Mouse (Mus musculus): ENCODE data around the gene Ndufb10. TPM values are rescaled to one million over a fixed set of nuclear protein-coding genes. Genes with fewer than 3 reads are reported as not detected.

Gene Ndufb10
- 100 to 1,000 TPM; 220 to 246 TPM for total RNA-seq (2021)
- long read RNA-seq, experiment 1, transcript Ndufb10-201 (4 exons, 732 nt): major isoform, 174 of 196 reads
- long read RNA-seq, experiment 1, partial matches to known transcripts: 0 of 196 reads
- long read RNA-seq, experiment 1, other reads (novel, unspliced or antisense): 15 of 196 reads
- long read RNA-seq, experiment 2, transcript Ndufb10-201 (4 exons, 732 nt): major isoform, 166 of 182 reads
- long read RNA-seq, experiment 2, transcript Ndufb10-204 (2 exons, 430 nt): minor isoform, 5 of 182 reads
- long read RNA-seq, experiment 2, partial matches to known transcripts: 0 of 182 reads
- long read RNA-seq, experiment 2, other reads (novel, unspliced or antisense): 10 of 182 reads

DNA sequence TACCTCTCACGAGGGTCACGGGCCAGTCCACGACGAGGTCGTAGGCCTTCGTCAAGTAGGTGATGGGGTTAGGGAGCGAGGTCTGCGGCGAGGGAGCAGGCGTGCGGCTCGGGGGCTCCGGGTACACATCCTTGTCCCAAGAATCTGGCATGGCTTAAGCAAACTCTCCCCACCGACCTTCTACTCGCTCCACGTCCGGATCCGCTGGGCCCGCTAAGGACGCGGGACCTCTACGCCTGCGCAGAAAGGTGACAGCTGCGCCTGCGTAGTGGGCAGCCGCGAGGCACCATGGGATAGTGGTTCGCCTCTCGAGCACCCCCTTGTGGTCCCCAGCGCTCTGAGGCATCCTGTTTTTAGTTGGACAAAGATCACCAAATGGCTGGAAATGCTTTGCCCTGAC, at the start of gene Ndufb10:
Ndufb10 (minus strand) TSS at position 295 of the 400 bp plus-strand sequence.
- peak; percentile 95 to 97 for DNase-seq (ENCODE audit: low spot score in 2 of 2)

DNA sequence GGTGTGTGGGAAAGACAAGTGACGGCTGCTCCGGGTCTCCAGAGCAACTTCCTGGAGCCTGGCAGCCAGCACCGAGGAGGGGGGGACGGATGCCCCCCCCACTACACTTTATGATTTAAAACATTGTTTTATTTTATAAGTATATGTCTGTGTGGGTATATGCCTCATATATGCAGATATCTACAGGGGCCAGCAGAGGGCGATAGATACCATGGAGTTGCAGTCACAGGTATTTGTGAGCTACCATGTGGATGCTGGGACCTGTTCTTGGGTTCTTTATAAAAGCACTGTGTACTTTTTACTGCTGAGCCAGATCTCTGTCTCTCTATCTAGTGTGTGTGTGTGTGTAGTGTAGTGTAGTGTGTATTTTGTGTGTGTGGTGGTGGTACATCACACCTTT, 49.0 kb upstream of the Ndufb10 start:
- no peak for DNase-seq (ENCODE audit: low spot score in 2 of 2)

DNA sequence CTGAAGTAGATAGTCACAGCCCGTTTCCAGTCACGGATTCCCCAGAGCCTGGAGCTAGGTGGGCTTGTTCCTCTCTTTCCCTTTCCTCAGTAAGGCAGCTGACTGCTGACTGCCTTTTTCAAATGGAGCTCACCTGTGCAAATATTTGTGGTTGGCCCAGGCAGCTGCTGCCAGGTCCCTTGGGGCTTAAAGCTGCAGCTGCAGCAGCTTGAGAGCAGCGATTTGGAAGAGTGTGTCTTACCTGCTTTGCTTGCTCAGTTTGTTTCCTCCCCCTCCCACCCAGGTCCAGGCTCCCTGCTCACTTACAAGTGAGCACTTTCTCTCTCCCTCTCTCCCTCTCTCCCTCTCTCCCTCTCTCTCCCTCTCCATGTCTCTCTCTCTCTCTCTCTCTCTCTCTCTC, 44.9 kb upstream of the Ndufb10 start:
- no peak for DNase-seq (ENCODE audit: low spot score in 2 of 2)

DNA sequence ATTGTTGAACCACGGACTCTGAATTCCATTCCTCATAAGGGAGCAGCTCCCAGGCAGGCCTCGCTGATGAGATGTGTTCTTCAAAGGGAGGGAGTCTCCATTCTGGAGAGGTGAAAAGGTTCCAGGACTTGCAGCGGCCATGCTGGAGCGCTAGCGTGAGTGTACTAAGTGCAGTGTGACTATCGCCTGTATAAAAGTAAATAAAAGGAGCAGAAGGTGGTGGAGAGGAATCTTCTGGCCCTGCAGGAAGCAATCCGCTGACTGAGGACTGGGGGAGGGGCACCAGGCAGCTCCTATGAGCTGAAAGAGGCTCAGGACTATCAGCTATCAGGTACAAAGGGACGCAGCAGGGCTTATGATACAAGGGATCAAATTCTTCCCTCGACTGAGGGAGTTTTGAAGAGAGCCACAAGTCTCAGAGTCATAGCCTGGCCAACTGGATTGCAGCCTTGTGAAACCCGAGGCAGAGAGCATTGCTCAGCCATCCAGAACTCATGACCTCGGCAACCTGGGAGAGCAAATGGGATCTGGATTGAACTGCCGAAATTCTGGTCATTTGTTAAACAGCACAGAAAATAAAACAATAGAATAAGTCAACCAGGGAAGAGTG, 42.1 kb upstream of the Ndufb10 start:
- DNase-seq (ENCODE audit: low spot score in 2 of 2): no peak

DNA sequence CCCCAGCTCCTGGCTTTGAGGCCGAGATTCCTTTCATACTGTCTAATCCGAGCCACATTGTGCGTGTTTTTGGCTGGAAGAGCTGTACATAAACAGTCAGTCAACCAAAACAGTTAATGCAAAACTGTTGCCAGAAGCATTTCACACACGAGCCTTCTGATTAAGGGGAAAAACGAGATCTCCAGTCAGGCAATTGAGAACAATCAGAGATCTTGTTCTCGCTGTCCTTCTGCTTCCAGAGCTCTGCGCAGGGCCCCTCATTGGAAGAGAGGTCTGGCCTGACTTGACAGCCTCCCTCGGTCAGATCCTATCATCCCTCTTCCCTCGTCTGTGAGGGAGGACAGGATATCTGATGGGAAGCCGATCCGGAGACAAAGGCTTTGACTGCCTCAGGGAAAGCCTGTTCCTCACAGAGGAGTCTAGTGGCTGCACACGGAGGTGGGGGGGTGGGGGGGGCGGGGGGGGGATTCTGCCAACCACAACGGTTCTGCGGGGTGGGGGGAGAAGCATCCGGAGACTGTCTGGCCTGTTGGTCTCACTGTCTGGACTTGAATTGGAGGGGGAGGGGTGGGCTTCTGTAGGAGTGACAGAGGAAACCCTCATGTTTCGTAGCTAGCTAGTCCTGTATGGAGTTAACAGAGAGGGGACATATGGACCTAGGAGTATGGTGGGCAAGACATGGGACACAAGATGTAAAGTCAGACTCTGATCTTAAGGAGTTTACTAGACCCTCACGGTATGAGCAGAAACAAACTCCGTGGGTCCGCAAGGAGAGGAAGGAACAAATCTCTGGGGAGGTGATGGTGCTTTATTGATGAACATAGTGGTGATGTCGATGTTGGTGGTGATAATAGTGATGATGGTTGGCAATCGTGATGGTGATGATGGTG, 41.0 kb upstream of the Ndufb10 start:
- no peak for DNase-seq (ENCODE audit: low spot score in 2 of 2)

DNA sequence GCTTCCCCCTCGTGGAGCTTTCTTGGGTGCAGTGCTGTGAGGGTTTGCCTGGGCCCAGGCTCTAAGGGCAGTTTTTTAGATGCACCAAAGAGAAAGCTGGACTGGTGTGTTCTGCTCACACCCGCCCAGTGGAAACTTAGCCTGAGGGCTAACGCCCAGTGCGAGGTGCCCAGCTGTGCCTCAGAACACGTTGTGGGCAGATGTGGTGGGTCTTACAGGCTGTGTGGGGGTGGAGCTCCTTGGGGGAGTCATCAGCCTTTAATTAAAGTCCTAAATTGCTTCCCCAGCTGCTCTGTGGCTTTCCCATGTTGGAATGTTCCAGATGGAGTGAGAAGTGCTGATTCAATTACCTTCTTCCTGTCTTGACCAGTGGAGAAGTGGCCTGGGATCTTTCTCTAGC, 36.8 kb upstream of the Ndufb10 start:
- no peak for DNase-seq (ENCODE audit: low spot score in 2 of 2)

DNA sequence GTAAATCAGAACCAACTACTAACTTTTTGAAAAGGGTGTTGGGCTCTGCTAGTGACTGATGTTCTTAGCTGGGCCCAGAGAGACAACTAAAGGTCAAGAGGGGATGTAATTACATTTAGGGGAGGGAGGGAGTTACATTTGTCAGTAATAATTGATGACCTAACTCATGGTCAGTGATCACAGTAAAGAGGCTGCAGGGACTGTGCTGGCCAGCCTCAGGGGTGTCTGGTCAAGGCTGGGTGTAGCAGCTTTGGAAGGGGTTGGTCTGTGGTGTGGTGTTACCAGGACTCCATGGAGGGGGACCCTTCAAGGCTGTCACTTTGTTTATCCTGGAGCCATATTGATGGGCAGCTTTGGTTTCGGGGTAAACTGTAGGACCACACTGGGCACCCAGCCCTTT, 33.1 kb upstream of the Ndufb10 start:
- DNase-seq (ENCODE audit: low spot score in 2 of 2): no peak

DNA sequence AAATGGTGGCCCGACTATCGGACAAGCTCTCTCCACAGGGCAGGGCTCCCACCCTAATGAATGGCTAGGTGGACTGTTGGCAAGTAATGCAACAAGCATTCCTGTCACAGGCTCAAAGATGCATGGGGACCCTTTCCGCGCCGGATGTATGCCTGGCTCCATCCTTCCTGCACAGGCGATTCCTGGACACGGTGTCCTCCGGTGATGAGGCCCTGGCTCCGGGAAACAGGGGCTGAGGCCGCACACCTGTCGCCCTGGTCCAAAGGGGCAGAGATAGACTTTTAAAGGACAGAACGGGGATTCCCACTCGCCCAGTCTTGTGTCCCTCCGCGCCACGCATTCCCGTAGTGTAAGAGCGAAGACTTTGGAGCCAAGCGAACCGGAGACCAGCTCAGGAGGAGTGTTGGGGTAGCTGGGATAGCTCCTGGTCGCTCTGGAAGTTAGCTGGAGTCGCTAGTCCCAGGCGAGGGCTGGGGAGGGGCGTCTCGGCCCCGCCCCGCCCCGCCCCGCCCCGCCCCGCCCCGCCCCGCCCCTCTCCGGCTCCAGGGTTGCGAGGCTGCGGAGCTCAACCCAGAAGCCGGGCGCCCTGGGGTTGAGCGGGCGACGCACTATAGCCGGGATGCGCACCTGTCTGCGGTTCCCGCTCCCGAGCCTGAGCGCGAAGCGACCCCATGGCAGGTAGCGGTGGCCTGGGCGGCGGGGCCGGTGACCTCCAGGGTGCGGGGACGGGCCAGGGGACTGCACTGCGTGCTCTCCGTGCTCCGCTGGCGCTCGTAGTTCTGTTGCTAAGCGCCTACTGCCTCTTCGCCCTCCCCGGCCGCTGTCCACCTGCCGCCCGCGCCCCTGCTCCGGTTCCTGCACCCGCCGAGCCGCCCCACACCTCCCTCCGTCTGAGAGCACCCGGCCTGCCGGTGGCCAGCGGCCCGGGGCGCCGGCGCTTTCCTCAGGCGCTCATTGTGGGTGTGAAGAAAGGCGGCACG, 28.4 kb upstream of the Ndufb10 start, which contains the start of gene Hs3st6:
Hs3st6 (plus strand) TSS at position 574 of the 980 bp plus-strand sequence.
- no peak for DNase-seq (ENCODE audit: low spot score in 2 of 2)

DNA sequence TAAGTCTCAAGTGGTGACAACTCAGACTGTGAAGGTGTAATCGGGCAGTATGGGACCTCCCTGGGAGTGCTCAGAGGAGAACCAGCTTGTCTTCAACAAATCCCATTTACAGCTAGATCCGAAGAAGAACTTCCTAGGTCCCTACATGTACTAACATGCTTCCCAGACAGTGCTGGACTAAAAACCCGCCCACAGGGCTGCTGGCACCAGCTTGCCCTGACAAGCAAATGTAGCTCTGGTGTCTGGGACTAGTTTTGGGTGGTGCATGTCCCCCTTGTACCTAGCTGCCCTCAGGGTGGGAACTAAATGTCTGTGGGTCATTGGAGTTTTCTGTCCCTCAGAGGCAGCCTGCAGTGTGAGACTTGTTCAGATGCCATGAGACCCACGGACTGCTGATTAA, 27.2 kb upstream of the Ndufb10 start:
- no peak for DNase-seq (ENCODE audit: low spot score in 2 of 2)

DNA sequence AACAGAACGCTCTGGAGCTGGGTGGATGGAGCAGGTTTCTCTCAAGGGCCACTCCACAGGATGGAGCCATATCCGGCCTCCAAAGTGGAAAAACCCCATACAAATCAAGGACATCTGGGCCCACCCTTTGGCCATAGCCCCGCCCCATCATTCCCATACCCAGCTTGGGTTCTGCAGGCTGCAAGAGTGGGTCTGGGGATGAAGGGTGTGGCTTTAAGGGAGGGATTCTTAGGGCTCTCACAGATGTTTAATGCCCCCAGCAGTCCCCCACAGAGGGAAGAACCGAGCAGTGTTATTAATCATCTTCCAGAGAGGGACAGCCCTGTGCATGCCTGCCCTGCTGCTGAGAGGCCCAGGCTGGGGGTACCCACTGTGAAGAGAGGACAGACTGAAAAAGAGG, 22.7 kb upstream of the Ndufb10 start:
- DNase-seq (ENCODE audit: low spot score in 2 of 2): no peak

DNA sequence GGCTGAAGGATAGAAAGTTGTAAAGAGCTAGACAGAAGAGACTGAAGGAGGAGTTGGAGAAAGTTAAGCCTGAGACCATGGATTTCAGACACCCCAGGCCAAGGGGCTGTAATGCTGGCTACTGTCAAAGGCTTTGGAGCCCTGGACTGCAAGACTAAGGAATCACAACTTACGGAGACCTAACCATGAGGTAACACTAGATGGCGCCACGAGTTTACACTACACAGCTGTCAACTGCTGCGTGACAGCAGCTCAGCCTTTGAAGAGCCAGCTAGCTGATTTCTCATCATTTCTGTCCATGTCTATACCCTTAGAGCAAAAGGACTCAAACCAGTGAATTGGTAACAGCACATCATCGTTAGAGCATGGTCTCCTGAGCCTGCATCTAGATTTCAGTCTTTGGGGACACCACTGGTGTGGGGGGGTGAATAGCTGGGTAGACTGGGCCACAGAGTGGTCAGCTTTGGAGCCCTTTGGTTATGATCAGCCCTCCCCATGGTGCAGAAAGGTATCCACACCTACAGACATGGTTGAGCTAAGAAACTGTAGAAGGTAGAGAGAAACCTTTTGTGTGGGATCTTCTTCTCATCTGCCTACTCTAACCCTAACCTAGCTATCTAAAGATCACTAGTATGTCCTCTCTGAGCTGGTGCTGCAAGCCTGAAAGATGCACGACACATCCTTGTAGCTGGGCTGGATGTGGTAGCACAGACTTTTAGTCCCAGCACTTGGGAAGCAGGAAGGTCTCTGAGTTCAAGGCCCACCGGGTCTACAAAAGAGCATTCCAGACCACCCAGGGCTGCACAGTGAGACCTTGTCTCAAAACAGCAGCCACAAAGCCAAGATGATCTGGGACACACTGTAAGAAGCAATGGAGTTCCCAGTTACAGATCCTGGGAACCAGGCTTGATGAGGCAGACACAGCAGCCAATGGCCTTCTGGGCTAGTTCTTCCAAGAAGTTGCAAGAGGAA, 21.5 kb upstream of the Ndufb10 start:
- peak; percentile 83 to 86 for DNase-seq (ENCODE audit: low spot score in 2 of 2)

DNA sequence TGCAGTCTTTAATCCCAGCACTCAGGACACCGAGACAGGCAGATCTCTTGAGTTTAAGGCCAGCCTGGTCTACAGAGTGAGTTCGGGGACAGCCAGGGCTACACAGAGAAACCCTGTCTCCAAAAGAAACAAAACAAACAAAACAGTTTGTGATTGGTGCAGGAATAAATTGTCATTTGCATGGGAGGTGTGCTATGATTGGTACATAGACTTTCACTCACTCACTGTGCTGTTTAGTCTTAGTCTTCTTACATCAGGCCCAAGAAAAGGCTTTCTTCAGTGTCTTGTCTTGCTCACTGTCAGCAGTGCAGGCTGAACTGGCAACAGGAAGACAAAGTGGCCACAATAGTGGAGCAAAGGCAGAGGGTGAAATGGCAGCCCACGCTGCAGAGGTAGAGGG, 20.1 kb upstream of the Ndufb10 start:
- DNase-seq (ENCODE audit: low spot score in 2 of 2): no peak

DNA sequence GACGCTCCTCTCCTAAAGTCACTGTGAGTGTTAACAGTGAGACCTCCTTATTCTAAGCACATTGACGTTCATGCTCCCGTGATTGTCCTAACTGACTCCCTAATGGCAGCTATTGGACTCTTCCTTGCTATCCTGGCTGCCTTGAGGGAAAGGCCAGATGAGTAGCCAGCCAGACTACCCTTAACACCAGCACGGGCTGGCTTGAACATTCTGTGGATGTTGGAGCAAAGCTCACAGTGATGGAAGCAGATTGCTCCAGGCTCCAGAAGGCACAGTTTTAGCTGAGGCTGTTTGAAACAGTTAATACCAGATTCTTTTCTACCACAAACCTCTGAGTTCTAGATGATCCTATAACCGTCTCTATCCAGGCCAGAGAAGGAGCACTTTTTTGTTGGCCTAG, 19.6 kb upstream of the Ndufb10 start:
- DNase-seq (ENCODE audit: low spot score in 2 of 2): no peak

DNA sequence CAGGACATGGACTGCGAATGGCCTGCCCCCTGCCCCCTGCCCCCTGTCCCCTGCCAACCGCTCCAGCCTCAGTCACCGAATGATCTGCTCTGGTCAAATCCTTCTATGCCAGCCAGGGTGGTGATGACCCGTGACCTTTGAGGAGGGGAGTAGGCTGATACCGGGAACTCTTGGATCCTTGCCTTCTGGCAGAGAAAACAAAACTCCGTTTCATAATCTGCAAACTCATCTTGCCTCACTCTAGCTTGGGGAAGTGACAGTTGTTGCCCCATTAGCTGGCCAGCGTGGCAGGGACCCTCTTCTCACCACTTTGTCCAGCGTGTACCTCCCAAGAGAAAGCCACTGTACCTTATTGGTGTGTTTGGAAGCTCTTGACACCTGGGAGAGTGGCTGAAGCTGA, 18.0 kb upstream of the Ndufb10 start:
- DNase-seq (ENCODE audit: low spot score in 2 of 2): no peak

DNA sequence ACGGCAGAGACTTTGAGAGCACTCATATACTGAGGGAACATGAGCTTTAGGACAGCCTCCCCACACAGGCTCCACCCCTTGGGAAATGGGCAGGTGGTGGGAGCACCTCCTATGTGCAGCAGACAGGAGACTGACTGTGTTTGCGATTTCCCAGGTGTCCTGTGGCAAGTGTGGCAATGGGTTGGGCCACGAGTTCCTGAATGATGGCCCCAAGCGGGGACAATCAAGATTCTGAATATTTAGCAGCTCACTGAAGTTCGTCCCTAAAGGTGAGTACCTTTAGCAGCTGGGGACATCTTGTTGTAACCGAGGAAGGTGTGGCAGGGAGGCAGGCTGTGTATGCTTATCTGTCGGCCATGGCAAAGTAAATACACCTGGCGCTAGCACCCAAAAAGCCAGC, 15.6 kb upstream of the Ndufb10 start:
- no peak for DNase-seq (ENCODE audit: low spot score in 2 of 2)

DNA sequence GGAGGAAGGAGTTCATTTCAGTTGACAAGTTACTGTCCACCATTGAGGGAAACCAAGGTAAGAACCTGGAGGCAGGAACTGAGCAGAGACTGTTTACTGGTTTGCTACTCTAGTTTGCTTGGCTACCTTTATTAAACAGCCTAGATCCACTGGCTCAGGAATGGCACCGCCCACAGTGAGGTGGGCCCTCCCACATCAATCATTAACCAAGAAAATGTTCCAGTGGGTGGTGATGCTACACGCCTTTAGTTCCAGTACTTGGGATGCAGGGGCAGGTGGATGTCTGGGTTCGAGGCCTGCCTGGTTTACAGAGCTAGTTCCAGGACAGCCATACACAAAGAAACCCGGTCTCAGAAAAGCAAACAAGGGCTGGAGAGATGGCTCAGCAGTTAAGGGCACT, 14.0 kb upstream of the Ndufb10 start:
- no peak for DNase-seq (ENCODE audit: low spot score in 2 of 2)

DNA sequence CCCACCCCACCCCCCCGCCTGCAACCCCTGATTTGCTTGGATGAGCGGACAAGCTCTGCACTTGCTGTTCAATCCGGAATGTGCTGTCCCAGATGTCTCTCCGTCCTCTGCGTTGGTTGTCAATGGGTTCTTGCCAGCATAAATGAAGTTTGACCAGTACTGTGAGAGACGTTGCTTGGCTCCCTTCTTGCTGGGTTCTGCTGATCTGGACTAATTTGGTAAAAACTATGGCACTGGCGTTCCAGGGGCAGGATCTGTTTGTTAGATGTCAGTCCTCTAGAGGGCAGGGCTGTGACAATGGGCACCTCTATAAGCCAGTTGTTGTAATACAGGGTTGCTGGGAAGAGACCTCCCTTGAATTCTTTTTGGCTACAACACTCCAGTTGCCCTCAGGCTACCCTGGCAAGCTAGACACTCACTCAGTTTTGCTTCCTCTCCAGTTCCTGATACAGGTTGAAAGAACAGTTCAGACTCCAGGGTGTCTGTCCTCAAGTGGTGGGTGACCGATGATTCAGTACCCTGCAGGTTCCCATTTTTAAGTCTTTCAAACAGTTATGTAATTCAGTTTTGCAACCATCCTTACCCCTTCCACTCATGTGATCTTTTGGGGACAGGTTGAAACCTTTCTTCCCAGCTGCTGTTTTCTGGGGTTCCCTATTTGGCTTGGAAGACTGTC, 13.0 kb upstream of the Ndufb10 start:
- no peak for DNase-seq (ENCODE audit: low spot score in 2 of 2)

DNA sequence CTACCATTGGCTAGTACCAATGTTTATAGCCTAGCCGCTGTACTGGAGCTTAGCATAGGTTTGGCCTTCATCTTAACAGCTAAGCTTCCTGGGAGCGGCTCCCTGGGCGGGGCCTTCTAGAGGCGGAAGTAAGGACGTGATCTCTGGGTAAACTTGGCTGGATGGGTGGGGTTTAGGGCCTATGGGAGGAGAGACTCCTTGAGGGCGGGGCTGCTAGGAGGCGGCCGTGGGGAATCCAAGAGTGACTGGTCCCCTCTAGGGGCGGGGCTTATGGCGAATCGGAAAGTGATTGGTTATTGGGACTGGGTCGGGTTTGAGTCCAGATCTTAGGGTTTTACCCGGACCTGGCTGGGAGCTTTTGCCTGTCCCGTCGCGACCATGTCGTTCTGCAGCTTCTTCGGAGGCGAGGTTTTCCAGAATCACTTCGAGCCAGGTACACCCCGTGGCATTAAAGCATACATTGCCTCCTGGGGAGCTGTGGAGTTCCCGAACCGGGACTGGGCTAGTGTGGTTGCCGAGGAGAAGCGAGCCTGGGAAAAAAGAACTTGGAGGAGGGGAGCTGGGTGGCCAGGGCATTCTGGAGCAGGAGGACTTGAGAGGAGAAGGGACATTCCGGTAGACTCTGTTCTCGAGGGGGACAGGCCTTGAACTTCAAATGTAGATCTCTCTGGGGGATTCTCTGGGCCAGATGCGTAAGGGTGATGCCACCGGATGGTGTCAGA, 12.2 kb upstream of the Ndufb10 start, which contains the start of gene Msrb1:
Msrb1 (plus strand) TSS at position 313 of the 722 bp plus-strand sequence.
- DNase-seq (ENCODE audit: low spot score in 2 of 2): peak; percentile 92
